Mouse (Mus musculus) thymus, adult 2 months (tissue): ENCODE data around the gene D7Ertd443e.

ENCODE experiments used
- CTCF ChIP-seq: fragments of 200-500 bp; IDR thresholded peaks from 2 replicates; pipeline ENCODE4 v1.5.1; 2012; ENCODE audit warnings: mild to moderate bottlenecking, control low read depth, low read length, moderate library complexity, borderline replicate concordance; ENCODE audit not compliant: control insufficient read depth, poor library complexity, insufficient read depth; ENCODE audit errors: extremely low read depth
- POLR2A ChIP-seq: fragments of 200-500 bp; IDR thresholded peaks from 2 replicates; pipeline ENCODE4 v1.6.1; 2012; ENCODE audit warnings: mild to moderate bottlenecking, low read length, control low read depth, moderate library complexity; ENCODE audit not compliant: control insufficient read depth, poor library complexity, insufficient read depth; ENCODE audit errors: extremely low read depth

GRCm38 (mm10) chr7:134381407-134381861 lies 4.0 kb downstream of the D7Ertd443e start:
- TF ChIP-seq CTCF (no peak), POLR2A (no peak)
